Mouse (Mus musculus) kidney, adult 2 months (tissue): ENCODE measurements around the gene Arhgef10l. TPM values are rescaled to one million over a fixed set of nuclear protein-coding genes. Genes with fewer than 3 reads are reported as not detected.

ENCODE experiments used
- DNase-seq: peaks from one replicate; pipeline ENCODE4 v3.0.0; 2021
- H3K27ac ChIP-seq: fragments of 200-500 bp; 2 replicates; pipeline ENCODE4 v1.5.1; 2012; ENCODE audit warnings: low read depth, low read length, control low read depth, inconsistent platforms; ENCODE audit not compliant: insufficient read depth
- H3K27me3 ChIP-seq: fragments of 200-500 bp; replicated peaks from 2 replicates; pipeline ENCODE4 v1.6.1; 2012; ENCODE audit warnings: mild to moderate bottlenecking, moderate library complexity, low read length, inconsistent platforms; ENCODE audit not compliant: control insufficient read depth, insufficient read depth
- H3K36me3 ChIP-seq: fragments of 200-500 bp; 2 replicates; pipeline ENCODE4 v1.6.1; 2012; ENCODE audit warnings: mild to moderate bottlenecking, moderate library complexity, low read length, inconsistent platforms; ENCODE audit not compliant: control insufficient read depth, insufficient read depth
- H3K4me1 ChIP-seq: fragments of 200-500 bp; 2 replicates; pipeline ENCODE4 v1.6.1; 2011; ENCODE audit warnings: low read length; ENCODE audit not compliant: control insufficient read depth, insufficient read depth
- H3K4me3 ChIP-seq: fragments of 200-500 bp; 2 replicates; pipeline ENCODE4 v1.5.1; 2011; ENCODE audit warnings: mild to moderate bottlenecking, low read depth, low read length, control low read depth; ENCODE audit not compliant: insufficient read depth
- CTCF ChIP-seq: fragments of 200-500 bp; conservative IDR thresholded peaks from 2 replicates; pipeline ENCODE4 v1.5.1; 2011; ENCODE audit warnings: low read depth, mild to moderate bottlenecking, control low read depth, low read length, moderate library complexity, mixed read lengths; ENCODE audit not compliant: insufficient read depth, insufficient read length
- POLR2A ChIP-seq: fragments of 200-500 bp; IDR thresholded peaks from one replicate; pipeline ENCODE4 v1.6.1; 2011; ENCODE audit warnings: low read depth, low read length, control low read depth
- WGBS: fragments of 180-500 bp; shearing (Covaris S2); methylation state at CpG from one replicate; pipeline ENCODE4 v1.1.7; 2018; 5-methylcytosine and 5-hydroxymethylcytosine counted together
- polyA plus RNA-seq: library from polyadenylated mRNA; depleted of rRNA; stranded (reverse); fragments of >200 nt; gene quantifications from 2 replicates; pipeline ENCODE4 v1.2.3, GENCODE M21; 2012

The Arhgef10l gene
- polyA plus RNA-seq, 1 experiment = 42.0 TPM

- H3K27me3 ChIP-seq = no peaks in the 10 kb centered on the region
- no peaks in the 10 kb centered on the region for H3K36me3 ChIP-seq
- no peak overlapping the region for H3K27ac ChIP-seq
- no peaks in the 10 kb centered on the region for H3K4me1 ChIP-seq
- TF ChIP-seq POLR2A = no peak
- no peak for DNase-seq
- 80% methylated on average over 4 of the region's 4 CpGs for WGBS
- no peak overlapping the region for H3K4me3 ChIP-seq
These were observed 27.7 kb upstream of the Arhgef10l start for GRCm38 (mm10) chr4:140693513-140693912.

DNA sequence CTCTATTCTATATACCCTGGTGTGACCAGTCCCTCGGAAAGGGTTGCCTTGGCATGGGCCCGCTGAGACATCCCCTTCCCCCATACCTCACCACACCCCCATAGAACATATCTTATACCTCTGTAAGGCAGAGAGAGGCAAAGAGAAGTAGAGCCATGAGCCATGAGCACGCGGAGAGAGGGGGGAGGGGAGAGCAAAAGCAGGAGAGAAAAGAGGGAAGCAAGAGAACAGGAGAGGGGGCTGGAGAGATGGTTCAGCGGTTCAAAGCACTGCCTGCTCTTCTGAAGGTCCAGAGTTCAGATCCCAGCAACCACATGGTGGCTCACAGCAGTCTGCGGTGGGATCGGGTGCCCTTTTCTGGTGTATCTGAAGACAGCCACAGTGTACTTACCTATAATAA lies 25.7 kb upstream of the Arhgef10l start:
- Histone ChIP-seq H3K36me3 (no peaks in the 10 kb centered on the region), H3K27ac (no peak overlapping the region), H3K27me3 (no peaks in the 10 kb centered on the region), H3K4me1 (no peaks in the 10 kb centered on the region), H3K4me3 (no peak overlapping the region)
- no peak for DNase-seq
- TF ChIP-seq POLR2A = no peak
- no peak for TF ChIP-seq CTCF
- 75% methylated on average over 7 of the region's 7 CpGs for WGBS

DNA sequence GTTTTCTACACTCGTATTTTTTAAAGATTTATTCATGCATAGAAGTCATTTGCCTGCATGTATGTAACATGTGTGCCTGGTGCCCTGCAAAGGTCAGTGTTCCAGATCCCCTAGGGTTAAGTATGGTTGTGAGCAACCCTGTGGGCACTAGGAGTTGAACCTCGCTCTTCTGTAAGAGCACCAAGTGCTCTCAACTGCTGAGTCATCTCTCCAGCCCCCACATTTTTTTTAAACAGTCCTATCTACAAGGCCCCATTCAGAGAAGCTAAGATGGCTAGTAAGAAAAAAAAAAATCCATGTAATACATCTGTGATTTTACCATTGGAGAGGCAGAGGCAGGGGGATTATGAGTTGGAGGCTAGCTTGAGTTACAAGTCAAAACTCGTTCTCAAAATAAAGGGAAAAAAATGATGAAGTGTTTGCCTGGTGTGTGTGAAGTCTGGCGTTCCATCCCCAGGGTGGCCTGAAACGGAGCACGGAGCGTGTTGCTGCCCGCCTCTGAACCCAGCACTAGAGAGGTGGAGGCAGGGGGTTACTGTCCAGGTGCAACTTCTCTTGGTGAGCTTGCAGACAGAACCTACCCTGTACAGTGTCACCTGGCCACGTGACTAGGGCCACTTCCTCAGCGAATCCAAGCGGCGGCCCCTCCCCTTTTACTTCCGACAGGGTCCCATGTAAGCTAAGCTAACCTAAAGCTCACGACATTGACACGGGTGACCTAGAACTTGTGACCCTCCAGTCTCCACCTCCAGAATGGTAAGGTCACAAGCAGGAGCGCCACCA lies 24.3 kb upstream of the Arhgef10l start:
- no peak overlapping the region for H3K27ac ChIP-seq
- H3K36me3 ChIP-seq = no peaks in the 10 kb centered on the region
- H3K4me1 ChIP-seq = no peaks in the 10 kb centered on the region
- no peaks in the 10 kb centered on the region for H3K27me3 ChIP-seq
- no peak overlapping the region for H3K4me3 ChIP-seq
- 67% methylated on average over 16 of the region's 16 CpGs for WGBS
- no peak for TF ChIP-seq POLR2A
- TF ChIP-seq CTCF = no peak
- DNase-seq = no peak

- DNase-seq = no peak
- no peaks in the 10 kb centered on the region for H3K4me1 ChIP-seq
- no peak overlapping the region for H3K4me3 ChIP-seq
- no peak overlapping the region for H3K27ac ChIP-seq
- no peaks in the 10 kb centered on the region for H3K27me3 ChIP-seq
- TF ChIP-seq CTCF (no peak), POLR2A (no peak)
- H3K36me3 ChIP-seq = no peaks in the 10 kb centered on the region
- WGBS = 81% methylated on average over 5 of the region's 5 CpGs
These were observed 23.1 kb upstream of the Arhgef10l start for GRCm38 (mm10) chr4:140688826-140689425.

- Histone ChIP-seq H3K36me3 (no peaks in the 10 kb centered on the region), H3K27ac (no peak overlapping the region), H3K4me1 (no peaks in the 10 kb centered on the region), H3K4me3 (no peak overlapping the region), H3K27me3 (no peaks in the 10 kb centered on the region)
- no peak for DNase-seq
- 41% methylated on average over 12 of the region's 12 CpGs for WGBS
- no peak for TF ChIP-seq POLR2A
- no peak for TF ChIP-seq CTCF
These were observed 22.4 kb upstream of the Arhgef10l start for GRCm38 (mm10) chr4:140688044-140688825.

GRCm38 (mm10) chr4:140684881-140685303 lies 19.1 kb upstream of the Arhgef10l start:
- Histone ChIP-seq H3K27me3 (no peaks in the 10 kb centered on the region), H3K4me3 (no peak overlapping the region), H3K4me1 (no peaks in the 10 kb centered on the region), H3K27ac (no peak overlapping the region), H3K36me3 (no peaks in the 10 kb centered on the region)
- no peak for DNase-seq
- TF ChIP-seq POLR2A (no peak), CTCF (no peak)
- 44% methylated on average over 6 of the region's 6 CpGs for WGBS
